Mouse (Mus musculus) liver, postnatal 0 days (tissue): ENCODE measurements around the gene Trit1.

ENCODE experiments used
- CTCF ChIP-seq: sonication (generic); IDR thresholded peaks from 2 replicates; pipeline ENCODE4 v1.5.1; 2016; ENCODE audit warnings: antibody characterized with exemption, low read depth
- EP300 ChIP-seq: IDR thresholded peaks from 2 replicates; pipeline ENCODE4 v1.6.1; 2016; ENCODE audit warnings: antibody characterized with exemption, low read depth, mild to moderate bottlenecking

- TF ChIP-seq CTCF = no peak
- no peak for TF ChIP-seq EP300
These were observed 34.5 kb upstream of the Trit1 start for GRCm38 (mm10) chr4:122981930-122982329.
